Mouse (Mus musculus) heart, embryonic 13.5 days (tissue): ENCODE results near the gene Krtap19-5. TPM values are rescaled to one million over a fixed set of nuclear protein-coding genes. Genes with fewer than 3 reads are reported as not detected.

Experiments
- ATAC-seq: fragments of 200-750 bp; cut with Nextera tagmentation; 2 replicates; pipeline ENCODE4 v1.8.0; 2017; ENCODE audit warnings: moderate TSS enrichment; ENCODE audit not compliant: insufficient number of reproducible peaks, low FRiP score, low TSS enrichment; ENCODE audit errors: extremely low read depth
- H3K27ac ChIP-seq: fragments of 300-500 bp; sonication (generic); replicated peaks from 2 replicates; pipeline ENCODE4 v1.5.1; 2015; ENCODE audit warnings: moderate library complexity, mild to moderate bottlenecking, inconsistent platforms
- H3K27me3 ChIP-seq: fragments of 300-500 bp; sonication (generic); replicated peaks from 2 replicates; pipeline ENCODE4 v1.6.1; 2015; ENCODE audit warnings: mild to moderate bottlenecking, inconsistent platforms
- H3K36me3 ChIP-seq: fragments of 300-500 bp; sonication (generic); 2 replicates; pipeline ENCODE4 v1.6.1; 2015; ENCODE audit warnings: mild to moderate bottlenecking, inconsistent platforms
- H3K4me1 ChIP-seq: fragments of 300-500 bp; sonication (generic); 2 replicates; pipeline ENCODE4 v1.6.1; 2015; ENCODE audit warnings: inconsistent platforms
- H3K4me2 ChIP-seq: fragments of 300-500 bp; sonication (generic); 2 replicates; pipeline ENCODE4 v1.6.1; 2015; ENCODE audit warnings: inconsistent platforms, mild to moderate bottlenecking, moderate library complexity
- H3K4me3 ChIP-seq: fragments of 300-500 bp; sonication (generic); 2 replicates; pipeline ENCODE4 v1.5.1; 2015; ENCODE audit warnings: moderate library complexity, mild to moderate bottlenecking, inconsistent platforms
- H3K9ac ChIP-seq: fragments of 300-500 bp; sonication (generic); 2 replicates; pipeline ENCODE4 v1.6.1; 2015; ENCODE audit warnings: inconsistent platforms, mild to moderate bottlenecking, moderate library complexity
- H3K9me3 ChIP-seq: fragments of 300-500 bp; sonication (generic); 2 replicates; pipeline ENCODE4 v1.6.1; 2016; ENCODE audit warnings: inconsistent platforms
- whole genome bisulfite sequencing: fragments of 180-500 bp; shearing (Covaris S2); methylation state at CpG from one replicate; pipeline ENCODE4 v1.1.7; 2015; ENCODE audit warnings: mixed read lengths; 5-methylcytosine and 5-hydroxymethylcytosine counted together
- polyA plus RNA-seq: library from polyadenylated mRNA; unstranded; fragments of >200 nt; fragmentation: Nextera tagmentation; extraction: Ambion mirVana; gene quantifications from 2 replicates; pipeline ENCODE4 v1.2.1, GENCODE M21; 2015

The Krtap19-5 gene
- not detected in 2 replicates for polyA plus RNA-seq

DNA sequence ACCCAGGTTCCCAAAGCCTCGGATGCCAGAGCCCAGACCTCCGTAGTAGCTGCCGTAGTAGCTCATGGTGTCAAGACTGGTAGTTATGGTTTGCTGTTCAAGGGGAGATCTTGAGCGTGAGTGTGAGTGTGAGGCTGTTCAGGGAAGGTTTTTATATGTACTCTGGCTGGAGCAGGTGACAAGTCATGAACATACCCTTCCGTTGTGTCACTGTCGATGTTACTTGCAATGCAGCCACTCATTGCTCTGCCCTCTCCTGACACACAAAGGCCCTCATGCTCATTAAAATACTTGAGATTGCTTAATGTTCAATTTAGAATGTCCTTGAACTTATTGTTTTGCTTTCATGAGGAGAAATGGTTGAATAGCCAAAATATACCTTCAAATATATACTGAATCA is at the start of gene Krtap19-5:
Krtap19-5 (minus strand) TSS at position 101 of the 400 bp plus-strand sequence.
- Histone ChIP-seq H3K9ac (no peak within 1 kb of the TSS), H3K4me1 (no peaks in the 10 kb centered on the region), H3K27ac (no peak within 1 kb of the TSS), H3K4me3 (no peak within 1 kb of the TSS), H3K4me2 (no peak within 1 kb of the TSS), H3K36me3 (no peaks in the 10 kb centered on the region), H3K9me3 (no peaks in the 10 kb centered on the region), H3K27me3 (no peaks in the 10 kb centered on the region)
- 84% methylated on average over 6 of the region's 6 CpGs for WGBS
- no peak for ATAC-seq

DNA sequence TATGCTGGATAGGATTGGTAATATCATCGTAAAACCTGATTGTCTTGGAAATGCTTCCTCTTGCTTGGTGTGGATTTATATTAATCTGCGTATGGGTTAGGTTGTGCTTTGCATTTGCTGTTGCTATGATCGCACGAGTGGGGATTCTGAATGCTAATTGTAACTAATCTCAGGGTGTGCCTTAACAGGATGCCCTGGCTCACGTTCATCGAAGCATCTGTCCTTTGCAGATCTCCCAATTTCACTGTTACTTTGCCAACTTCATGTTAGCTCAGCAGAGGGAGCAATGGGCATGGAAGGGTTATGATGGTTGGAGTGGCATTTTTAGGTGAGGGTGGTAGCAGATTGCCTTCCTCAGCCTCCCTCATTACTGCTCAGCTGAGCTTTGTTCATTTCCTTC is 44.8 kb upstream of the Krtap19-5 start:
- 79% methylated on average over 6 of the region's 6 CpGs for WGBS
- Histone ChIP-seq H3K27ac (no peak overlapping the region), H3K4me2 (no peak overlapping the region), H3K36me3 (no peaks in the 10 kb centered on the region), H3K4me3 (no peak overlapping the region), H3K4me1 (no peaks in the 10 kb centered on the region), H3K9ac (no peak overlapping the region), H3K9me3 (no peaks in the 10 kb centered on the region), H3K27me3 (no peaks in the 10 kb centered on the region)
- no peak for ATAC-seq

DNA sequence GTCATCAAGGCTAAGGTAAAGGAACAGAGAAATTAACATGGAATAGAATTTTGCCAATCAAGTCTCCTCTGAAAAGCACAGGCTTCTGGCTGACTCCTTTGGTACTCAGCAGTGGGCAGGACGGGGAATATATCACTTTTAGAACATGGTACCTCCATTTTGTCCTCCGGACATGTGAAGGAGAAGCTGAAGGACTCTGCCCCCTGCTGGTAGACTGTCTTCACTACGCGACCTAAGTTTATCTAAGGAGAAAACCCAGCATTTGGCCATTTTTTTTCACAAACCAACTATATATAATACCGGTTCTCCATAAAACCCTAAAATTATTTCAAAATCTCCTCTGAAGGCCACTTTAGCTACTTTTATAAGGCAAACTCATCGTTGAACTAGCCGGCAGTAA is 42.0 kb upstream of the Krtap19-5 start:
- H3K9ac ChIP-seq, result no peak overlapping the region
- H3K4me1 ChIP-seq, result no peaks in the 10 kb centered on the region
- H3K4me3 ChIP-seq, result no peak overlapping the region
- no peak for ATAC-seq
- no peaks in the 10 kb centered on the region for H3K27me3 ChIP-seq
- 67% methylated on average over 7 of the region's 7 CpGs for WGBS
- no peaks in the 10 kb centered on the region for H3K9me3 ChIP-seq
- H3K36me3 ChIP-seq, result no peaks in the 10 kb centered on the region
- H3K27ac ChIP-seq, result no peak overlapping the region
- no peak overlapping the region for H3K4me2 ChIP-seq

DNA sequence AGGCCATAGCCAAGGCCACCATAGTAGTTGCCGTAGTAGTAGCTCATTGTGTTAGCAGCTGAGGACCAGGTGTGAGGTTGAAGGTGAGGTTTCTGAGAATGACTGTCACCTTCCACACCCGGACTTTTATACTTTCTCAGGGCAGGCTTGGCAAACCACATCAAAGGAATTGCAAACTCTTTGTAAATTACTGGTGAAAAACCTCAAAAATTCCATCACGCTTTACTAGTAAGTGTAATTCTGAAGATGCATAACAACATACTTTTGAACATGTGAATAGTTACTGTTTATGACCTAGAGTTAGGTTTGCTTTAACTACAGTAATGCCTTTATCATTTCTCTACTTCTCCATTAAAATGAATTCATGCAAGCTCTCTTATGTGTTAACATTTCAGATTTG is 35.9 kb upstream of the Krtap19-5 start, which contains the start of gene Krtap19-9b:
Krtap19-9b (minus strand) TSS at position 101 of the 400 bp plus-strand sequence.
- no peak within 1 kb of the TSS for H3K4me2 ChIP-seq
- no peaks in the 10 kb centered on the region for H3K27me3 ChIP-seq
- no peak within 1 kb of the TSS for H3K9ac ChIP-seq
- no peaks in the 10 kb centered on the region for H3K36me3 ChIP-seq
- H3K9me3 ChIP-seq, result no peaks in the 10 kb centered on the region
- no peak within 1 kb of the TSS for H3K4me3 ChIP-seq
- 80% methylated on average over 3 of the region's 3 CpGs for WGBS
- H3K27ac ChIP-seq, result no peak within 1 kb of the TSS
- ATAC-seq, result no peak
- H3K4me1 ChIP-seq, result no peaks in the 10 kb centered on the region

DNA sequence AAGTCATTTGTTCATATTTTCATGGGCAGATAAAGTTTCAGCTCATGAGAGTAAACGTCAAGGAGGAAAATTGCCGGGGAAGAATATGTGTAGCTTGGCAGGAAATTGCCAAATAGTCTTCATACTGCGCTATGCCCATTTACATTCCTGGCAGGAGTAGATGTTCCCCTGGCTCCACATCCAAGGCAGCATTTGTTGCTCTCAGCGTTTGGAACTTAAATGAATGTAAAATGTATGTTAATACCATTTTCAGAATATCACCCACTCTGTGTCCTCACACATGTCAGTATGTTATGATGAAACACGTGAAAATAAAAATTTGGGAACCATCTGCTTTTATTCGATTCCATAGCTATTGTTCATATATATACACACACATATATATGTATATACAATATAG is 9.4 kb downstream of the Krtap19-5 start:
- Histone ChIP-seq H3K4me3 (no peak overlapping the region), H3K9me3 (no peaks in the 10 kb centered on the region), H3K27ac (no peak overlapping the region), H3K4me1 (no peaks in the 10 kb centered on the region), H3K27me3 (no peaks in the 10 kb centered on the region), H3K4me2 (no peak overlapping the region), H3K36me3 (no peaks in the 10 kb centered on the region), H3K9ac (no peak overlapping the region)
- WGBS, result 79% methylated on average over 6 of the region's 6 CpGs
- no peak for ATAC-seq

DNA sequence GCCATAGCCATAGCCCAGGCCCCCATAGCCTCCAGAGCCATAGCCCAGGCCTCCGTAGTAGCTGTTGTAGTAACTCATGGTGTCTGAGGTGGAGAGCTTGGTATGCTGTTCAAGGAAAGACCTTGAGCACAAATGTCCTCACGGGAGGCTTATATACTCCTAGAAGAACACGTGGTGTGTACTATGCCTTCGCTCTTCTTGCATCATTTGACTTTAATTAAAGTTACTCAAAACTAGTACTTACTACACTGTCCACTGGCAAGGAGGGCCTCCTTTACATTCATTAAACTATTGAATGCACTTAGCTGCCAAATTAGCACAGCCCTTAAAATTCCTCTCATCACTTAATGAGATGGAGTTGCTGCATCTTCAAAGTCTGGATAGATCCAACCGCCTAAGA is 11.3 kb downstream of the Krtap19-5 start, which contains the start of gene Krtap19-4:
Krtap19-4 (minus strand) TSS at position 101 of the 400 bp plus-strand sequence.
- Histone ChIP-seq H3K9me3 (no peaks in the 10 kb centered on the region), H3K4me1 (no peaks in the 10 kb centered on the region), H3K9ac (no peak within 1 kb of the TSS), H3K36me3 (no peaks in the 10 kb centered on the region), H3K27me3 (no peaks in the 10 kb centered on the region), H3K4me2 (no peak within 1 kb of the TSS), H3K4me3 (no peak within 1 kb of the TSS), H3K27ac (no peak within 1 kb of the TSS)
- WGBS, result 84% methylated on average over 5 of the region's 5 CpGs
- ATAC-seq, result no peak

DNA sequence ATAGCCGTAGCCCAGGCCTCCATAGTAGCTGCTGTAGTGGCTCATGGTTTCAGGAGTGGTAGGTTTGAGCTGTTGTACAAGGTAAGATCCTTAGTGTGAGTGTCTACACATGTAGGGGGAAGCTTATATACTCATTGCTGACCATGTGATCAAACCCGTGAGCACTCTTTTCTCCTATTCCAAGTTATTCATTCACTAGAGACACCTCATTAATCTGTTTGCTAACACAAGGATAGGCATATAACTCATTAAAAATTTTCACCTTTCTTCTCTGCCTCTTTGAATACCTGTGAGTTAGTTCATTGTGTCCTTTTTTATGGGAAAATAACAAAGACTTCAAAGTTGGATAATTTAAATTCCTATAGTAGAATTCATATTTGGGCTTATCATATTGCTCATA is 18.3 kb downstream of the Krtap19-5 start, which contains the start of gene Krtap19-3:
Krtap19-3 (minus strand) TSS at position 101 of the 400 bp plus-strand sequence.
- Histone ChIP-seq H3K9me3 (no peaks in the 10 kb centered on the region), H3K36me3 (no peaks in the 10 kb centered on the region), H3K4me1 (no peaks in the 10 kb centered on the region), H3K9ac (no peak within 1 kb of the TSS), H3K27ac (no peak within 1 kb of the TSS), H3K4me2 (no peak within 1 kb of the TSS), H3K4me3 (no peak within 1 kb of the TSS), H3K27me3 (no peaks in the 10 kb centered on the region)
- no peak for ATAC-seq
- WGBS, result 75% methylated on average over 2 of the region's 2 CpGs

DNA sequence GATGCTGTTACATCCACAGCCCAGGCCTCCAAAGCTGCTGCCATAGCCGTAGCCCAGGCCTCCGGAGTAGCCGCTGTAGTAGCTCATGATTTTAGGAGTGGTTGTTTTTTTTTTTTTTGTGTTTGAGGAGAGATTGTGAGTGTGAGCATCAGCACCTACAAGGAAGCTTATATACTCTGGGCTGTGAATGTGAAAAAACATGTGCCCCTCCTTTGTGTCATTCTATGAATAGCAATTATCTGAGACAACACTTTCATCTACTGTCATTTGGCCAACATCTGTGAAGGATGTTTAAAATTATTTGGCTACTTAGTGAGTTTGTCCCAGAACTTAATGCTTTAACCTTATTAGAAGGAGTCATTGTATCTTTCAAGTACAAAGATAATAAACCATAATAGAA is 22.1 kb downstream of the Krtap19-5 start, which contains the start of gene Krtap19-2:
Krtap19-2 (minus strand) TSS at position 101 of the 400 bp plus-strand sequence.
- H3K9ac ChIP-seq, result no peak within 1 kb of the TSS
- H3K4me2 ChIP-seq, result no peak within 1 kb of the TSS
- H3K36me3 ChIP-seq, result no peaks in the 10 kb centered on the region
- H3K9me3 ChIP-seq, result no peaks in the 10 kb centered on the region
- WGBS, result 80% methylated on average over 3 of the region's 3 CpGs
- H3K4me1 ChIP-seq, result no peaks in the 10 kb centered on the region
- H3K4me3 ChIP-seq, result no peak within 1 kb of the TSS
- no peak for ATAC-seq
- no peaks in the 10 kb centered on the region for H3K27me3 ChIP-seq
- H3K27ac ChIP-seq, result no peak within 1 kb of the TSS

DNA sequence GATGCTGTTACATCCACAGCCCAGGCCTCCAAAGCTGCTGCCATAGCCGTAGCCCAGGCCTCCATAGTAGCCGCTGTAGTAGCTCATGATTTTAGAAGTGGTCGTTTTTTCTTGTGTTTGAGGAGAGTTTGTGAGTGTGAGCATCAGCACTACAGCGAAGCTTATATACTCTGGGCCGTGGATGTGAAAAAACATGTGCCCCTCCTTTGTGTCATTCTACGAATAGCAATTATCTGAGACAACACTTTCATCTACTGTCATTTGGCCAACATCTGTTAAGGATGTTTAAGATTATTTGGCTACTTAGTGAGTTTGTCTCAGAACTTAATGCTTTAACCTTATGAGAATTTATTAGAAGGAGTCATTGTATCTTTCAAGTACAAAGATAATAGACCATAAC is 26.9 kb downstream of the Krtap19-5 start, which contains the start of gene Krtap19-1:
Krtap19-1 (minus strand) TSS at position 101 of the 400 bp plus-strand sequence.
- H3K27me3 ChIP-seq, result no peaks in the 10 kb centered on the region
- no peak within 1 kb of the TSS for H3K27ac ChIP-seq
- no peak for ATAC-seq
- H3K4me1 ChIP-seq, result no peaks in the 10 kb centered on the region
- H3K9ac ChIP-seq, result no peak within 1 kb of the TSS
- H3K9me3 ChIP-seq, result no peaks in the 10 kb centered on the region
- no peak within 1 kb of the TSS for H3K4me2 ChIP-seq
- WGBS, result 75% methylated on average over 6 of the region's 6 CpGs
- no peaks in the 10 kb centered on the region for H3K36me3 ChIP-seq
- no peak within 1 kb of the TSS for H3K4me3 ChIP-seq

DNA sequence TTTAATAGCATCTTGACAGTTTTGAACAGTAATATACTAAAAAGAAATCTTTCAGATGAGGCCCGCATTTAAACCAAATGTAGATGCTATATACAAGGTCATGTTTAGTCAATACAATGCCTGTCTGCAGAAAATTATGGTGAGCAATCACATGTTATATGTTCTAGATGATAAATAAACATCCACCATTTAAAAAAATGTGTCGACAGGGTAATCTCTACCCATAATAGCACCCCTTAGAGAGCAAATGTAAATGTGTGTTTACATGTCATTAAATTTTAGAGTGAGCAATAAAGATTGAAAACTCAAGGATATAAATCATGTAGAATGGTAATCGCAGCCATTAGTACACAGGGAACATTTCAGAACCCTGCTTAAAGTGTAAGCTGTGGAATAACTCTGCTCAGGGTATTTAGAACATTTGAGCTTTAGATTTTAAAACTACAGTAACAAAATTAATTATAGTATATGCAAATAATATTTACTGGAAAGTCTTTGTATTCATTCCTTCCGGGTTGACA is 31.3 kb downstream of the Krtap19-5 start:
- Histone ChIP-seq H3K9me3 (no peaks in the 10 kb centered on the region), H3K4me2 (no peak overlapping the region), H3K4me3 (no peak overlapping the region), H3K27me3 (no peaks in the 10 kb centered on the region), H3K27ac (no peak overlapping the region), H3K9ac (no peak overlapping the region), H3K36me3 (no peaks in the 10 kb centered on the region), H3K4me1 (no peaks in the 10 kb centered on the region)
- no peak for ATAC-seq
- WGBS, result 80% methylated on average over 4 of the region's 4 CpGs

DNA sequence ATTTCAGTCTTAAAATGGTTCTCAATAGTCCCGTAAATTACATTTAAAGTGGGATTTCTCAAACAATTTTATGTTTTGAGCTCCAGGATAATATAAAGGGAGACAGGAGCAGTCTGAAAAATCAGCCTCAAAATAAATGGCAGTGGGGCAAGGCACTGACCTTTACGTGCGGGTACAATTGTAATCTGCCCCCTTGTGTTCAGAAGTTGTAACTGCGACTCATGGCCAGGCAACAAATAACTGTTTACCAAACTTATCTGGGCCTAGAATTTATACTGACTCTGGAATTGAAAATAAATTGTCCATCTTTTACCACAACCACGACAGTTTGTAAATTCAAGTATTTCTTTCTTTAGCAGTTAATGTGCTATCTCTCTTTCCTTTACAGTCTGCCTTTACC is 44.8 kb downstream of the Krtap19-5 start:
- Histone ChIP-seq H3K27ac (no peak overlapping the region), H3K4me2 (no peak overlapping the region), H3K36me3 (no peaks in the 10 kb centered on the region), H3K9me3 (no peaks in the 10 kb centered on the region), H3K27me3 (no peaks in the 10 kb centered on the region), H3K9ac (no peak overlapping the region), H3K4me3 (no peak overlapping the region), H3K4me1 (no peaks in the 10 kb centered on the region)
- ATAC-seq, result no peak
- 10% methylated on average over 5 of the region's 5 CpGs for WGBS

DNA sequence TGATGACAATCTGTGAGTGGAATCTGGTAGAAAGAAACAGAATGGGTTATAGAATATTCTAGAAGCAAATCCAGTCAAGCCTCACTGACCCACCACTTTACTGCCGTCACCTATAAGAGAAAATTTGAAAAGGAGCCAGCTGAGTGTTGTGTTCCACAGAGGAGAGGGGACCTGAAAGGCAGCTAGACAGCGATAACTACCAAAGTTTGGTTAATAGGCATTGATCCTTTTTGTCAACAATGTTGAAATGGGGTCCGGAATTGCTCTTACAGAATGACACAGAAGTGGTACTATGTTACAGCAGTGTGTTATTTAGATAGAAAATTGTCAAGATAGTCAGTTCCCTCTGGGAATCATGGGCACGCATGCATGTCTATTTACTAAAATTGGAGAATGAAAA is 47.7 kb downstream of the Krtap19-5 start:
- H3K9ac ChIP-seq, result no peak overlapping the region

More for the DNA sequence above, 47.7 kb downstream of the Krtap19-5 start:
- Histone ChIP-seq H3K27me3 (no peaks in the 10 kb centered on the region), H3K4me1 (no peaks in the 10 kb centered on the region), H3K4me3 (no peak overlapping the region), H3K36me3 (no peaks in the 10 kb centered on the region), H3K27ac (no peak overlapping the region), H3K4me2 (no peak overlapping the region), H3K9me3 (no peaks in the 10 kb centered on the region)
- no peak for ATAC-seq
- 74% methylated on average over 4 of the region's 4 CpGs for WGBS
